Mouse (Mus musculus): ENCODE measurements at regions not wholly inside any gene's neighbourhood (a gene's known extent, or its start where the extent isn't known, plus 50 kb on each side); places are given as distances from the start of the nearest gene placed in this dataset.

DNA sequence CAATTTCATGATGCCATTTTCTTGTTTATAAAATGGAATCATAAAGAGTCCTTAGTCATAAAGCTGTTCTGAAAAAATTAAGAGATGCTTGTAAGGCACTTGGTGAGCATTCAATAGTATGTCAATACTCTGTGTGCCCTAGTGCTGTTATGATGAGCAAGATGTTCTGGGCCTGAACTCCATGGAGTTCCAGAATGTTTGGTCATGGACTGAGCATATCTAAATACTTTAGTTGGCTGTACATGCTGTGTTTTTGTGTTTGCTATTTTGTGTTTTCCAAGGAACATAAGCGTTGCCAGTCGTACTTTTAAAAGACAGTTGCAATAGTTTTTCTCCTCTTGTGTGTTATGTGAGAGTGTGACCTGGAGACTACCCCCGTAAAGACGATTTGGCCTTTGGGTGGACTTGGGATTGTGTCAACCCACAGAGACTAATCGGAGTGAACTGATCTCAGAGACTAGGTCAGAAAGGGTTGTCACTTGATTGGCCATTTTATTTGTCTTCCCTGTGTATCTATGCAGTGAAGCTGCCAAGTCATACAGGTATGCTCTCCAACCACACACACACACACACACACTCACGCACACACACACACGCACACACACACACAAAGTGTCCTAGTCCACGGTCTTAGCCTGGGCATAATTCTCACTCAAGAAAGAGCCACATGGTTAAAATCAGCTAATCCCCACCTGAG lies 152.6 kb upstream of the Krr1 start:
- DNase-seq (ENCODE audit: extremely low read depth, low read depth) = no peak

DNA sequence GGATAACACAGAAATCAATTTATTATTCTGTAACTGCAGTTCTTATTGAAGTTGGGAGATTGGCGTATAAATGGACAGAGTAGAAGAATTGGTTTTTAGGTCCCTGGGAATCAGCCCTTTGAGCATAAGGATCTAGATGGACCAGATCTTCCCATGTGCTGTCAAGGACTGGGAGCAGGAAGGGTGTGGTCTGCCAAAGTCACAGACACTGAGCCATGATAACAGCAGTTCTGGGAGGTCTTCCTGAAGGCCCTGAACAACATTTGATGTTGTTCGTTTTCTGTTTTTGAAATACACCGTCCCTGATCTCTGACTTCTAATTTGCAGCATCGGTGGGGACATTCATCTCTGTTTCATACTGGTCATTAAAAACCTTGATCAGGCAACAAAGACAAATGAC lies 147.6 kb upstream of the Krr1 start:
- DNase-seq (ENCODE audit: extremely low read depth, low read depth) = peak; percentile 72

DNA sequence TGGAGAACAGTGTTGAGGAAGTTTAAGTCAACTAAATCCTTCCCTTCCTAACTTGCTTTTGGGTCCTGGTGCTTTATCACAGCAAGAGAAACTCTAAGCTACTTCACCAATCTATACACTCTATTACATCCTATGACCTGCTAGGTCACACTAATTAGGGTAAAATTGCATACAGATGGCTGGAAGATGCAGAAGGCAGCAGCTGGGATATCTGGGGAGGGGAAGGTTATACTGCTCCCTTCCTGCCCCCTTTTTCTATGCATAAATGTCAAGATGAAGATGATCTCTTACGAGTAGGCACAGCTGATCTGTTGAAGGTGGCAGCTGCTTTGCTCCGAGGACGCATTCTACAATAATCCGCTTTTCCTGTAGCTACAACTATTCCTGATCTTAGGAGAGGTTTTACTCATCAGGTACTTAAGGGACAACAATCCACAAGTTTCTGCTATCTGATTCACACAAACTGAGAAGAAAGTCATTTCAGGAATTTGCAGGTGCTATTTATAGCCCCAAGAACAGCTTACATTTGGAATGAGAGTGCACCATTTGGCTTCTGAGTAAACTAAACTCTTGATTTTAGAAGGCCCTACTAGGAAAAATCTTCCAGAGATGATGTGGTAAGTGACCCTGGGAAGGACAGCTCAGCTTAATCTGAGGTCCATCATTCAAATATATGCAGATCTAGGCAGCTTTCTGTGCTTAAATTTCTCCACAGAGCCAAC lies 146.3 kb upstream of the Krr1 start:
- no peak for DNase-seq (ENCODE audit: extremely low read depth, low read depth)

DNA sequence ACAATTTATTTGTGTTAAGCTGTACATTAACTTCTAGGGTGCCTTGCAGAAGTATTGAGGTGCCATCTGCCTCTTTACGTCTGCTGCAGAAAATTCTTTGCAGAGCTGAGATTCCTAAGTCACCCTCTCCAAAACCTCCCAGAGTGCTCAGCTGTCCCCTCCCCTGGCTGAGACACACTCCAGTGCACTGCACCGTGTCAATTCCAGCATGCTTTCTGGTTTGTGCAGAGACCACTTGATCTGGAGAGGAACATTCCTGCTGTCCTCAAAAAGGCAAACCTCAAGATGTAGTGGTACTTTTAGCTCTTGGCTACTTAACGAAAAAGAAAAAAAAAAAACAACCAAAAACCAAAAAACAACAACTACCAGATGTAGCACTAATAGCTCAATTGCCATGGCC lies 145.2 kb upstream of the Krr1 start:
- DNase-seq (ENCODE audit: extremely low read depth, low read depth) = no peak

DNA sequence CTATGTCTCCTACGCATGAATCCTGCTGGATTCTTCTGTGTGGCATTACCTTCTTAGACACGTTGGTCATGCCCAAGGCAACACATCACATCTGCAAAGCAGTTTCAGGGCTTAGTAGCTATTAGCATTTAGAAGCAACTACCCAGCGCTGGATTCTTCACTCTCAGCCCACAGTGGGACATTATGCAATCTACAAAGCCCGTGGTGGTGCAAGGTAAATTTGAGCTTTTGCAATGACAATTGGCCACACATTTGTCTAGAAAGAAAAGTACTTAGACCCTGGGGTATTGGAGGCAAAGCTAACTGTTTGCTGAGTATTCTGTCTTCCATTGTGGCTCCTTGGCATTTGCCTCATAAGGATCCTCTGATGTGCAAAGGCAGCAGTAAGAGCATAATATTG lies 144.5 kb upstream of the Krr1 start:
- DNase-seq (ENCODE audit: extremely low read depth, low read depth) = no peak

DNA sequence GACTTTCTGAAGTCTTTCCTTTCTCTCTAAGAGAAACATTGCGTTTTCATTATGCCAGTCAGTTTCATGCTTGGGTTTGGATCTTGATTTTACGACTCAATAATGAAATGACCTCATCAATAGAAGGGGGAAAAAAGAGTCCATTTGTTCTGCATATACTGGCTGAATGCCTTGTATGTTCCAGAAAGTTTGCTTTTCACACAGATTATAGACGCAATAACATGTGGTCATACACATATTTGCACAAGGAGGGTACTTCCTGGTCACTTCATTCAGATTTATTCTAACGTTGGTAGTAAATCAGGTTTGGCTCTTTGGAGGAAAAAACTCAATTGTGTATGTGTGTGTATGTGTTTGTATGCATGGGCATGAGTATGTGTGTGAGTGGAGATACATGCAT lies 143.9 kb upstream of the Krr1 start:
- DNase-seq (ENCODE audit: extremely low read depth, low read depth) = no peak

DNA sequence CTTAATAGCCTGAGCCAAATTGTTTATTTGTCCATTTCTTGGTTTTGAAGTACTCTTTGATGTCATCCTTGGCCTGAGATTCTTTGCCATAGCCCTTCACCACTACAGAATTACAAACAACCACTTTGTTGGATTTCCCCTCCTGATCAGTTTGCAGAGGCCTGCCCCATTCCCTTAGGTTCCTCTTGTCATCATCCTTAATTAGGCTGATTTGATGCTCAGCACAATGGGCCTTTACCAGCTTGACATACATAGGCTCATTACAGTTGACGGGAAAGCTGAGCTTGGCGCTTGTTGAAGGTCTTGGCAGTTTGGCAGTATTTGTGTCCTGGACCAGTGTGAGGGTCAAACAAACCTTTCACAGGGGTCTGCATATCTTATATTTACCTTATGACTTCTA lies 143.2 kb upstream of the Krr1 start:
- DNase-seq (ENCODE audit: extremely low read depth, low read depth) = no peak

DNA sequence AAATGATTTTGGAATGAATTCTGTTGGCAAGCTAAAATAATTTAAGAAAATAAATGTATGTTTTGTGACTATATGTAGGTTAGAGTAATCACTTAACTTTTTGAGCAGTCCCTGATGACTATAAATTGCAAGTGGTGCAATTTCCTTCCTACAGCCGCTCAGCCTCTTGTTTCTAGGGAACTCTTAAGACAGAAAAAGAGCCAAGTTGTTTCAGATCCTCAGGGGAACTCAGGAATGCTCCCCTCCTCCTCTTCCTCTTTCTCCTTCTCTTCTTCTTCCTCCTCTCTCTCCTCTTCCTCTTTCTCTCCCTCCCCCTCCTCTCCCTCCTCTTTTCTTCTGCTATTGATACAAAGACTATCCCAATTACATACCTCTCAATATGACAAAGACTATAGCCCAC lies 141.4 kb upstream of the Krr1 start:
- no peak for DNase-seq (ENCODE audit: extremely low read depth, low read depth)

DNA sequence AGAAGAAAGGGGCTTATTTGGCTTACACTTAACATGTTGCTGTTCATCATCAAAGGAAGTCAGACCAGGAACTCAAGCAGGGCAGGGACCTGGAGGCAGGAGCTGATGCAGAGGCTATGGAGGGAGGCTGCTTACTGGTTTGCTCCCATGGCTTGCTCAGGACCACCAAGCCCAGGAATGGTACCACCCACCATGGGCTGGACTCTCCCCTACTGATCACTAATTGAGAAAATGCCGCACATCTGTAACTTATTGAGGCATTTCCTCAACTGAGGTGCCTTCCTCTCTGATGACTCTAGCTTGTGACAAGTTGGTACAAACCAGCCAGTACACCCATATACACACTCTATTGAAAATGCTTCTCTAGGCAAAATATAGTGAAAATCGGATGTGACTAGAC lies 138.9 kb upstream of the Krr1 start:
- DNase-seq (ENCODE audit: extremely low read depth, low read depth) = no peak

DNA sequence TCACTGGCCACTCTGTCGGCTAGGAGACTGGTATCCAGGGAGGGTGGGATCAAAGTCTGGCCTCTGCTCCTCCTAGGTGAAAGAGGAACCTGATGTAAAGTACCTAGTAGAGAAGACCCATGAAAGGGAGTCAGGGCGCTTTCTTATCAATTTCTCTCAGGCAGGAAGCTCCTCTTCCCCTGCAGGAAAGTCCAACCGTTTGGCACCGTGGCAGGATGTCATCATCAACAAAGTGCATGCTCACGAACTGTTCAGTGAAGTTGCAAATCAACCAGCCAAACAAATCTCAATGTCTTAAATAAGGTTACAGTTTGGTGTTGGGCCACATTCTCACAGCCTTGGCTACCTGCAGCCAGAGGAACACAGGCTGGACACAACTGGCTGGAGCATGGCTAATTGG lies 138.2 kb upstream of the Krr1 start:
- DNase-seq (ENCODE audit: extremely low read depth, low read depth) = peak; percentile 54

DNA sequence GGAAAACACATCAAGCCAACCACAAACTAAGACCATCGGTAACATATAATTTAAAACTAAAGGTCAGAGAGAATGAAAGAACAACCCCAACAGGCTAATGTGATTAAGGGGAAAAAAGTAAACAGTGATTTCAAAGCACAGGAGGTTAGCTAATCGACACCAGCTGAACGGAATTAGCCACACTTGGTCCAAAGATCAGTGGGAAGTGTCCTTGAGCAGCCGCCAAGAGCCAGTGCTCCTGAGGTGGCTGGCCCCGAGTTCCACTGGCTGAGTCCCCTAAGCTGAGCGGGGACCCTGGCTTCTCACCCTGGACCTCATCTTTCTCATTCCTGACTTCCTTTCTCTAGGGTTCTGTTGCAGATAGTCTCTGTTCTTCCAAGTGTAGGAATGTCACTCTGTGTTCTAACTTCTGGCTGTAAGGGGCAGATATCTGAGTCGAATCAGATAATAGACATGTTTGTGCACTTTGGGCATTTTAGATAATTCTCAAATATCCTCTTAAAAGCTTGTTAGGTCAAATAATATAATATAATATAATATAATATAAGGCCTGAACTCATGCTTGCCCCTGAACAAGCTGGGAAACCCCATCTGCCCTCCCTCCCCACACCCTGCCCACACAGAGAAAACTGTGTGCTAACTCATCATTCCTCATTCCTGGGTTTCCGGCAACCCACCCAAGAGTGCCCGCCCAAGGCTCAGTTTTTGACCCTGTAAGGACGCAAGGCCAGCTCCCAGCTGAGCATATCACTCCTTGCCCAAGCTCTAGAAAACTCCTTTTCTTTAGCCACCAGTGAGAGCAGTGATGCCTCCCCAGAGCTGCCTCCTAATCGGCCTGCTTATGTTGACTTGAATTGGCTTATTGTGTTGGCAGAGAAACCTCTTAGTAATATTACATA lies 137.3 kb upstream of the Krr1 start:
- no peak for DNase-seq (ENCODE audit: extremely low read depth, low read depth)

DNA sequence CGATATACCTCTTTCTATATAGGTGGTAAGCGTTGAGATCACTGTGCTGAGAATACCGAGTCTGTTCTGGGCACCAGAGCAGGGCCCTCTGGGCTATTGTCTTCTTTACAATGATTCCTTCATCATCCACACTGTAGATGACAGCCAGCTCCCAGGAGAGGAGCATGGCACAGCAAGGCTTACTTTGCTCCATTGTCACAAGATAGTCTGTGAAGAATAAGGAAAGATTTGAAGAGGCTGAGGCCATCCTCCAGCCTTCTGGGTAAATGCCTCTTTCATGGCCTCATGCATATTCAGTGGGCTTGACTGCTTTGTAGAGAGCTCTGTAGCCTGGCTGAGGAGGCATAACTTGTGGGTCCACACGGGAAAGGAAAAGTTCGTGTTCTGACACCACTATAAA lies 136.3 kb upstream of the Krr1 start:
- DNase-seq (ENCODE audit: extremely low read depth, low read depth) = no peak

DNA sequence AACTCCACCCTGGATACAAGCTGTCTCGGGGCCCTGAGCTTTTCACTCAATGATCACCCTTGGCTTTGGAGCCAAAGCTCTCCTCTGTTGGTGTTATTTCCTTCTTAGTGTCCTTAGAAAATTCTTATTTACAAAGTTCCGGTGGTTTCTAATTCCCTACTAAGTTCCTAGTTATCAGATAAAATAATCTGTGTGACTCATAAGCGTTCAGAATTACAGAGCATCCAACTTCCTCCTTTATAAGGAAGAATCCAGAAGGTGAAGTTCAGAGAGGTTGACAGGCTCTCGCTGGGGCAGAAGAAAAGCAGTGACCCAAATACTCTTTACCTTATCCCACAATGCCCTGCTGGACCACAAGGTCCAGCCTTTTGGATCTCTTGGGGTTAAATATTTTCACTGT lies 135.7 kb upstream of the Krr1 start:
- peak; percentile 26 for DNase-seq (ENCODE audit: extremely low read depth, low read depth)

DNA sequence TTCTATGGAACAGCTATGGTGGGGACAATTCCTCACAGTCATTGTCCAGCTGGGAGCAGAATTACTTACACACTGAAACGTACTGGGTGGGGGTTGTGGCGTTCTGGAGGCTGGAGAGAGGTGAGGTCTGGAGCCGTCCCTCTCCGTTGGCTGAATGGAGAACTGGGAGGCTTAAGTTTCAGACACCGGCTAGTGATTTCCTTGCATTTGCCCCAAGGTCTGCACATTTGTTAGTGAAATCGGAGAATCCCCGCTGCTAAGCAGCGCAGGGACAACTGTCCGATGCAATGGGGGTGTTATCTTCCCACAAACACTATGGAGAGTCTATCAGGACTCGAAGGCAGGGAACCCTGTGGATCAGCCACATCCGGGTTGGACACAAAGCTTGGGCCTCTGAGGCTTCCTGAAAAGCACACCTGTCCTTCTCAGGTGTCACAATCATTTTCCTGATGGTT lies 130.1 kb upstream of the Krr1 start:
- no peak for DNase-seq (ENCODE audit: extremely low read depth, low read depth)

DNA sequence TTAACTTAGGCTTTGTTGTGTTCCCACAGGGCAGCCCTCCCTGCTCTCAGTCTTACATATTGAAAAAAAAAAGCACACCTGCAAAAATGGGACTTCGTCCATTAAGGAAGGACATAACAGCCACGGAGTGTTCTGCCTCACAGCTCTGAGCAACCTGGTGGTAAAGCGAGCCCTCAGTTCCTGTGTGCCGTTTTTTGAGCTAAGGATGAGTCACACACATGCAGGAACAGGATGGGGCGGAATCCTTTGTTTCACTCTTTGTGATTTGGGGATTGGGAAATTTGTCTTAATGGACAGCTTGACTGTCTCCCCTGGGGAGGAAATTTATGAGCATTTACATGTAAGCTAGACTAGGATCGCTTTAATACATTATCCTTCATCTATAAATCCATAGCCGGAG lies 129.6 kb upstream of the Krr1 start:
- no peak for DNase-seq (ENCODE audit: extremely low read depth, low read depth)

DNA sequence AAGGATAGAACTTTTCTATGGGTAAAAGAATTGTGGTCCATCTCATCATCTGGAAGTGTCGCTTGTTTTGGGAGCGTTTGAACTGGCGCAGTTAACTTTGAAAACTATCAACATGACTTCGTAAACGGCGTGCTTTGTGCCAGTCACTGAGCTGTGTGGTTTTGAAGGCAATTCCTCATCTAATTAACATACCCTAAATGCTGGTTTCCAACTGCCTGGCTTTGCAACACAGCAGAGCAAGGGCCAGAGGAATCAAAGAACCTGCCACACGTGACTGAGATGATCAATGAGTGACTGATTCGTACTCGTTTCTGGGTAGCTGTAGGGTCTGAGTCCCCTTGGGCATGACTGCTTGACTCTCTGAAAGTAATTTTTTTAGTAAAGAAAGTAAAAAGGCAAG lies 129.2 kb upstream of the Krr1 start:
- no peak for DNase-seq (ENCODE audit: extremely low read depth, low read depth)

DNA sequence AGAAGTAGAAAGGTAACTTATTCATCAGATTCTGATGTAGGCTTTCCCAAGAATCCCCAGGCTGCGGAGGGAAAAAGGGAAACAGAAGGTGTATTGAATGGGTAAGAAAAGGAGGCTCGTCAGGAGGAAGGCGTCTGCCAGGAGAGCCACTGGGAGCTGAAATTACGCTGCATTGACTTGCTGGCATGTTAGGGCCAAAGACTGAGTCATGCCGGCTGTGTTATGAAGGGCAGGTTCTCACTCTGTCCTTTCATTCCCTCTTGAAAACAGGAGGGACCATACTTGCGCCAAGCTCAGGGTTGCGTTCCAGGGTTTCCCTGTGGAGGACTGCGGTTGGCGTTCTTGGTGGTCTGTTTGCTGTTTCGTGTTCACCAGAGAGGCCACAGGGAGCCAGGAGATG lies 128.3 kb upstream of the Krr1 start:
- no peak for DNase-seq (ENCODE audit: extremely low read depth, low read depth)

DNA sequence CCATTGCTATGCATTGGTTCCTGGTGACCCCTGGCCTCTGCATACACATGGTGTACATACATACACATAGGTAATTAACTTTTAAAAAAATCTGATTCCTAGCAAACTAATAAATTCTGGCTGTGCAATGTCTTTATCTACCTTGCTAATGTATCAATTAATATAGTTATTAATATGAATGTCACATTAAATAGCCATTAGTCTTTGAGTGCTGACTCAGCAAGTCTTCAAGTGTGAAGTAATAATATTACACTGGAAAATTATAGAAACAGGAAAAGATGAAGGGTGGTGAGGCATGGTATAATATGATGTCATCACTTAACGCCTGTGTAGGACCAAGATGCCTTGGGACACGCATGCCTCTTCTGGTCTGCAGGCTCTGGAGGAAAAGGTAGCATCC lies 126.5 kb upstream of the Krr1 start:
- DNase-seq (ENCODE audit: extremely low read depth, low read depth) = no peak

DNA sequence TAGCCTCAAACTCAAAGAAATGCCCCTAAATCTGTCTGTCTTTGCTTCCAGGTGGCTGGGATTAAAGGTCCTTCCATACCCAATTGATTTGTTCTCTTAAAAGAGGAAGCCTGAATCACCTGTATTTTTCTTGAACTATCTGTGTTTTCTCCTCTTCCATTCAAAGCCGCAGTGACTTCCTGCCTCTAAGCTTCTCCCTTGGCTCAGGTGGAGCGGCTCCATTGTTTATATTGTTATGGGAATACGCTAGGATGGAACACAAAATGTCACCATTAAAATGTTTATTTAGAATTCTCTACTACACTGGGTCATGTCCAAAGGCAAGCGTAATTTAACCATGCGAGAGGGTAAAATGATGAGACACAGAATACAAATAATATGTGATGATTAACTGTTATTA lies 118.2 kb upstream of the Krr1 start:
- no peak for DNase-seq (ENCODE audit: extremely low read depth, low read depth)

DNA sequence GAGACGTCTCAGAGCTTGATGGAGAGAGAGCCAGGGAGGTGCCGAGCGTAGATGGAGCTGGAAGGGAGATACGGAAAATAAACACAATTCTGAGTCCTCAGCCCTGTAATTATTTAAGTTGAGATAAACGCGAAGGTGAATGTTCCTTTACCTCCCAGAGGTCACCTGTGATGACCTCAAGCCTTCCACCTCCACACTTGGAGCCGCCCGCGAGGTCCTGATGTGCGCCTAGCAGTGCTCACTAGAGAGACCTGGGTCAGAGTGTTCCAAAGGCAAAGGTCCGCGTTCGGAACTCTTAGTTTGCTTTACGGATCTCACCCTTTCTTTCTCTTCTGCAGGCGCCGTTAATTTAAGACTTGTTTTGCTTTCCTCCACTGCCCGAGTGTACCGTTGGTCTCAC lies 117.0 kb upstream of the Krr1 start:
- DNase-seq (ENCODE audit: extremely low read depth, low read depth) = no peak

DNA sequence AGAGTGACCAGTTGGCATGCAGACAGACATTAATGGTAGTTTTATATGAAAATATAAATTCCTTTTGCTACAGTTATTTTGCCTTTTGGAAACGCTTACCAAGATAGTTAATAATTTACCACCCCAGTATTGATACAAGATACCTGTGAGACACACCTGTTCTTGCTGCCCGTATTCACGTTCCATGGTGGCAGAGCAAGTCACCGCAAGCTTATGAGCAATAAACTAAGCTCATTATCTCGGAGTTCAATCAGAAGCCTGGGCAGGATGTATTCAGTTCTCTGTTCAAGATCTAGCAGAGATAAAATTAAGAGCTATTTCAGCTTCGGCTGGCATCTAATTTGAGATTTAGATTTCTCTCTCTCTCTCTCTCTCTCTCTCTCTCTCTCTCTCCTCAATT lies 114.1 kb upstream of the Krr1 start:
- DNase-seq (ENCODE audit: extremely low read depth, low read depth) = no peak

DNA sequence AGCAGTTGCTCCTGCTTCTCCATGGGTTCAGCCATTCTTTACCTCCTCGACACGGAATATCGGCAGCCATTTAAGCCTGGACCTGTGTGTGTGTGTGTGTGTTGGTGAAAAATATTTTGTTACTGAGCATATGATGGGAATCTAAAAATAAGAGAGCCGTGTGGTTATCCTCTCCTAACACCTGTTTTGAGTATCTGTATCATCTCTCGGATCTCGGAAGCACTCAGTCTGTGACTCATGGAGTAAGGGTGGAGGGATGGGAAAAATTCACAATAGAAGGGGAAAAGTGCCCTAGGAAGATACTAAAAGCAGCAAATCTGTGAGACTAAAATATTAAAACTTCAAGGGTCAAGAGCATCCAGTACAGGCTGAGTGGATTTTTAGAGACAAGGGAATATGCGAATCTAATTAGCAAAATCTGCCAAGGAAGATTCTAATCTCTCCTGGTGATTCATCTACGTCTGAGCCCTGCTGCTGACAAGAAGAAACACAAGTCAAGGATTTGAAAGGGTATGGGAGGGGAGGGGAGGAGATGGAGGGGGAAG lies 107.1 kb upstream of the Krr1 start:
- no peak for DNase-seq (ENCODE audit: extremely low read depth, low read depth)
